Mouse (Mus musculus) brain, embryonic 18.5 days (tissue): ENCODE measurements around the gene Ddx5.
"Not testable (repeated sequence)": the region's sequence is repeated elsewhere in the genome, so short reads cannot be mapped to it uniquely, and the experiment has no call there.

Experiments used
- DNase-seq: peaks from one replicate; pipeline ENCODE4 v3.0.0-alpha.2; 2012; ENCODE audit warnings: low read depth, low spot score

The Ddx5 gene

GRCm38 (mm10) chr11:106788775-106789459, at the start of gene Ddx5, which contains the start of gene Cep95:
TSS of gene Ddx5 (minus strand) at chr11:106789185.
TSS of gene Cep95 (plus strand) at chr11:106789252.
- peak; percentile 97 for DNase-seq

- no peak for DNase-seq
Measured at GRCm38 (mm10) chr11:106828079-106828478, 39.1 kb upstream of the Ddx5 start.

GRCm38 (mm10) chr11:106824403-106824802, 35.4 kb upstream of the Ddx5 start:
- no peak for DNase-seq

GRCm38 (mm10) chr11:106823741-106824140, 34.8 kb upstream of the Ddx5 start:
- no peak for DNase-seq

- no peak for DNase-seq
Measured at GRCm38 (mm10) chr11:106822911-106823310, 33.9 kb upstream of the Ddx5 start.

- DNase-seq = no peak
Measured at GRCm38 (mm10) chr11:106822491-106822890, 33.5 kb upstream of the Ddx5 start.

GRCm38 (mm10) chr11:106821397-106821796, 32.4 kb upstream of the Ddx5 start:
- no peak for DNase-seq

- DNase-seq = no peak
Measured at GRCm38 (mm10) chr11:106820972-106821371, 32.0 kb upstream of the Ddx5 start.

- DNase-seq = no peak
Measured at GRCm38 (mm10) chr11:106820252-106820651, 31.3 kb upstream of the Ddx5 start.

- no peak for DNase-seq
Measured at GRCm38 (mm10) chr11:106819595-106819994, 30.6 kb upstream of the Ddx5 start.

- DNase-seq = peak; percentile 34
Measured at GRCm38 (mm10) chr11:106818341-106818740, 29.4 kb upstream of the Ddx5 start.

GRCm38 (mm10) chr11:106817808-106818207, 28.8 kb upstream of the Ddx5 start:
- no peak for DNase-seq

- no peak for DNase-seq
Measured at GRCm38 (mm10) chr11:106817156-106817555, 28.2 kb upstream of the Ddx5 start.

- DNase-seq = no peak
Measured at GRCm38 (mm10) chr11:106816316-106816715, 27.3 kb upstream of the Ddx5 start.

GRCm38 (mm10) chr11:106815761-106816160, 26.8 kb upstream of the Ddx5 start:
- no peak for DNase-seq

GRCm38 (mm10) chr11:106815331-106815730, 26.3 kb upstream of the Ddx5 start:
- no peak for DNase-seq

- no peak for DNase-seq
Measured at GRCm38 (mm10) chr11:106814601-106815320, 25.8 kb upstream of the Ddx5 start.

GRCm38 (mm10) chr11:106812410-106813136, 23.6 kb upstream of the Ddx5 start:
- DNase-seq = no peak

GRCm38 (mm10) chr11:106807442-106807841, 18.5 kb upstream of the Ddx5 start:
- not testable (repeated sequence) for DNase-seq

GRCm38 (mm10) chr11:106802069-106802627, 13.2 kb upstream of the Ddx5 start:
- no peak for DNase-seq

- no peak for DNase-seq
Measured at GRCm38 (mm10) chr11:106795679-106796078, 6.7 kb upstream of the Ddx5 start.

GRCm38 (mm10) chr11:106793846-106794245, 4.9 kb upstream of the Ddx5 start:
- no peak for DNase-seq
